Mouse (Mus musculus): ENCODE results near the gene Tbk1. TPM values are rescaled to one million over a fixed set of nuclear protein-coding genes. Genes with fewer than 3 reads are reported as not detected.

Tbk1 gene
- 28.2 and 29.3 TPM in 2 replicates for polyA plus RNA-seq (2015; fragmentation: Nextera tagmentation; extraction: Ambion mirVana)

- H3K36me3 ChIP-seq: peaks cover 34% of the 10 kb centered on the region
- peak within 1 kb of the TSS; percentile 82 for H3K4me2 ChIP-seq
- peak; percentile 98 for ATAC-seq (ENCODE audit: low FRiP score)
- peak within 1 kb of the TSS; percentile 69 for H3K27ac ChIP-seq (replicated peaks)
- H3K4me1 ChIP-seq: peaks cover 17% of the 10 kb centered on the region
- no peaks in the 10 kb centered on the region for H3K9me3 ChIP-seq (replicated peaks)
- no peaks in the 10 kb centered on the region for H3K27me3 ChIP-seq (replicated peaks)
- WGBS: under 1% methylated on average over 58 of the region's 58 CpGs
- peak within 1 kb of the TSS; percentile 89 for H3K9ac ChIP-seq (replicated peaks)
- H3K4me3 ChIP-seq (replicated peaks): peak within 1 kb of the TSS; percentile 85
These were observed at the start of gene Tbk1 for GRCm38 (mm10) chr10:121586675-121587370. Tbk1 (minus strand) TSS chr10:121586787.

- no peaks in the 10 kb centered on the region for H3K9me3 ChIP-seq (replicated peaks)
- H3K9ac ChIP-seq (replicated peaks): no peak overlapping the region
- no peak overlapping the region for H3K27ac ChIP-seq (replicated peaks)
- 90% methylated on average over 6 of the region's 6 CpGs for WGBS
- no peak for ATAC-seq (ENCODE audit: low FRiP score)
- H3K4me1 ChIP-seq: peaks cover 6% of the 10 kb centered on the region
- no peak overlapping the region for H3K4me2 ChIP-seq
- H3K27me3 ChIP-seq (replicated peaks): peaks cover 7% of the 10 kb centered on the region; the same call in 1 of the 2 replicates
- H3K4me3 ChIP-seq (replicated peaks): no peak overlapping the region
- H3K36me3 ChIP-seq: no peaks in the 10 kb centered on the region
These were observed 49.7 kb upstream of the Tbk1 start for GRCm38 (mm10) chr10:121636276-121636675.

GRCm38 (mm10) chr10:121634159-121634558 lies 47.6 kb upstream of the Tbk1 start:
- no peak overlapping the region for H3K4me2 ChIP-seq
- H3K4me1 ChIP-seq: no peaks in the 10 kb centered on the region
- H3K36me3 ChIP-seq: no peaks in the 10 kb centered on the region
- H3K4me3 ChIP-seq (replicated peaks): no peak overlapping the region
- no peaks in the 10 kb centered on the region for H3K9me3 ChIP-seq (replicated peaks)
- H3K27ac ChIP-seq (replicated peaks): no peak overlapping the region
- WGBS: 71% methylated on average over 1 of the region's 1 CpGs
- H3K9ac ChIP-seq (replicated peaks): no peak overlapping the region
- no peaks in the 10 kb centered on the region for H3K27me3 ChIP-seq (replicated peaks)
- no peak for ATAC-seq (ENCODE audit: low FRiP score)

- WGBS: 90% methylated on average over 6 of the region's 6 CpGs
These were observed 42.0 kb upstream of the Tbk1 start for GRCm38 (mm10) chr10:121628561-121629040.

GRCm38 (mm10) chr10:121627216-121627852 lies 40.7 kb upstream of the Tbk1 start:
- Histone ChIP-seq H3K4me1 (peaks cover 16% of the 10 kb centered on the region), H3K9ac (replicated peaks) (no peak overlapping the region), H3K36me3 (no peaks in the 10 kb centered on the region), H3K27ac (replicated peaks) (no peak overlapping the region), H3K4me3 (replicated peaks) (peak overlapping the region; percentile 92; the same call in 1 of the 2 replicates), H3K27me3 (replicated peaks) (no peaks in the 10 kb centered on the region), H3K4me2 (no peak overlapping the region), H3K9me3 (replicated peaks) (no peaks in the 10 kb centered on the region)
- no peak for ATAC-seq (ENCODE audit: low FRiP score)
- whole genome bisulfite sequencing: 87% methylated on average over 10 of the region's 10 CpGs

More at GRCm38 (mm10) chr10:121628561-121629040, 42.0 kb upstream of the Tbk1 start:
- Histone ChIP-seq H3K27ac (replicated peaks) (no peak overlapping the region), H3K9me3 (replicated peaks) (no peaks in the 10 kb centered on the region), H3K36me3 (no peaks in the 10 kb centered on the region), H3K4me3 (replicated peaks) (no peak overlapping the region), H3K4me2 (no peak overlapping the region), H3K27me3 (replicated peaks) (no peaks in the 10 kb centered on the region), H3K4me1 (peaks cover 15% of the 10 kb centered on the region), H3K9ac (replicated peaks) (no peak overlapping the region)
- no peak for ATAC-seq (ENCODE audit: low FRiP score)

- peak; percentile 99 for ATAC-seq (ENCODE audit: low FRiP score)
- WGBS: under 1% methylated on average over 46 of the region's 70 CpGs
These were observed 39.7 kb upstream of the Tbk1 start, which contains the start of gene Xpot for GRCm38 (mm10) chr10:121626186-121626882. Xpot (minus strand) TSS chr10:121626332.

GRCm38 (mm10) chr10:121625407-121626185 lies 39.0 kb upstream of the Tbk1 start:
- Histone ChIP-seq H3K4me1 (peaks cover 16% of the 10 kb centered on the region), H3K27me3 (replicated peaks) (no peaks in the 10 kb centered on the region), H3K4me3 (replicated peaks) (peak overlapping the region; percentile 92), H3K27ac (replicated peaks) (peak overlapping the region; percentile 94), H3K36me3 (peaks cover 7% of the 10 kb centered on the region), H3K9me3 (replicated peaks) (no peaks in the 10 kb centered on the region), H3K4me2 (peak overlapping the region; percentile 71), H3K9ac (replicated peaks) (peak overlapping the region; percentile 83)
- no peak; the same call in 1 of the 2 replicates for ATAC-seq (ENCODE audit: low FRiP score)
- 3% methylated on average over 40 of the region's 41 CpGs for WGBS

More at GRCm38 (mm10) chr10:121626186-121626882, 39.7 kb upstream of the Tbk1 start, which contains the start of gene Xpot:
- peaks cover 6% of the 10 kb centered on the region for H3K36me3 ChIP-seq
- H3K4me1 ChIP-seq: peaks cover 16% of the 10 kb centered on the region
- H3K27me3 ChIP-seq (replicated peaks): no peaks in the 10 kb centered on the region
- H3K9ac ChIP-seq (replicated peaks): peak within 1 kb of the TSS; percentile 83
- peak within 1 kb of the TSS; percentile 94 for H3K27ac ChIP-seq (replicated peaks)
- H3K4me3 ChIP-seq (replicated peaks): peak within 1 kb of the TSS; percentile 92
- peak within 1 kb of the TSS; percentile 71 for H3K4me2 ChIP-seq
- H3K9me3 ChIP-seq (replicated peaks): no peaks in the 10 kb centered on the region

GRCm38 (mm10) chr10:121625006-121625405 lies 38.4 kb upstream of the Tbk1 start:
- no peak for ATAC-seq (ENCODE audit: low FRiP score)
- H3K9me3 ChIP-seq (replicated peaks): no peaks in the 10 kb centered on the region
- peak overlapping the region; percentile 71 for H3K4me2 ChIP-seq
- no peak overlapping the region; the same call in 1 of the 2 replicates for H3K27ac ChIP-seq (replicated peaks)
- H3K27me3 ChIP-seq (replicated peaks): no peaks in the 10 kb centered on the region
- H3K4me3 ChIP-seq (replicated peaks): peak overlapping the region; percentile 92
- peak overlapping the region; percentile 83; the same call in 1 of the 2 replicates for H3K9ac ChIP-seq (replicated peaks)
- WGBS: 18% methylated on average over 9 of the region's 9 CpGs
- H3K36me3 ChIP-seq: peaks cover 10% of the 10 kb centered on the region
- H3K4me1 ChIP-seq: peaks cover 16% of the 10 kb centered on the region

- Histone ChIP-seq H3K27me3 (replicated peaks) (no peaks in the 10 kb centered on the region), H3K4me3 (replicated peaks) (no peak overlapping the region), H3K9me3 (replicated peaks) (no peaks in the 10 kb centered on the region), H3K27ac (replicated peaks) (no peak overlapping the region), H3K9ac (replicated peaks) (no peak overlapping the region), H3K4me1 (peaks cover 16% of the 10 kb centered on the region), H3K4me2 (no peak overlapping the region), H3K36me3 (peaks cover 13% of the 10 kb centered on the region)
- ATAC-seq (ENCODE audit: low FRiP score): no peak
- 87% methylated on average over 7 of the region's 7 CpGs for WGBS
These were observed 37.1 kb upstream of the Tbk1 start for GRCm38 (mm10) chr10:121623670-121624069.

GRCm38 (mm10) chr10:121622431-121622830 lies 35.8 kb upstream of the Tbk1 start:
- peaks cover 16% of the 10 kb centered on the region for H3K4me1 ChIP-seq
- 92% methylated on average over 6 of the region's 6 CpGs for WGBS

GRCm38 (mm10) chr10:121615935-121616334 lies 29.3 kb upstream of the Tbk1 start:
- no peaks in the 10 kb centered on the region for H3K27me3 ChIP-seq (replicated peaks)
- H3K36me3 ChIP-seq: peaks cover 72% of the 10 kb centered on the region
- no peak overlapping the region for H3K4me2 ChIP-seq
- H3K9ac ChIP-seq (replicated peaks): no peak overlapping the region
- WGBS: 51% methylated on average over 7 of the region's 7 CpGs
- H3K27ac ChIP-seq (replicated peaks): no peak overlapping the region
- H3K4me3 ChIP-seq (replicated peaks): no peak overlapping the region
- H3K9me3 ChIP-seq (replicated peaks): no peaks in the 10 kb centered on the region
- H3K4me1 ChIP-seq: no peaks in the 10 kb centered on the region
- ATAC-seq (ENCODE audit: low FRiP score): no peak

More at GRCm38 (mm10) chr10:121622431-121622830, 35.8 kb upstream of the Tbk1 start:
- H3K27ac ChIP-seq (replicated peaks): no peak overlapping the region
- no peak overlapping the region for H3K4me2 ChIP-seq
- no peaks in the 10 kb centered on the region for H3K9me3 ChIP-seq (replicated peaks)
- no peak overlapping the region for H3K9ac ChIP-seq (replicated peaks)
- H3K36me3 ChIP-seq: peaks cover 24% of the 10 kb centered on the region
- no peak for ATAC-seq (ENCODE audit: low FRiP score)
- no peaks in the 10 kb centered on the region for H3K27me3 ChIP-seq (replicated peaks)
- no peak overlapping the region for H3K4me3 ChIP-seq (replicated peaks)
